Mouse (Mus musculus) thymus, postnatal 14 days (tissue): ENCODE measurements around the gene Slc4a2.
"Not testable (repeated sequence)": the region's sequence is repeated elsewhere in the genome, so short reads cannot be mapped to it uniquely, and the experiment has no call there.

Experiments
- DNase-seq: peaks from one replicate; pipeline ENCODE4 v3.0.0; 2021

Slc4a2 gene

DNA sequence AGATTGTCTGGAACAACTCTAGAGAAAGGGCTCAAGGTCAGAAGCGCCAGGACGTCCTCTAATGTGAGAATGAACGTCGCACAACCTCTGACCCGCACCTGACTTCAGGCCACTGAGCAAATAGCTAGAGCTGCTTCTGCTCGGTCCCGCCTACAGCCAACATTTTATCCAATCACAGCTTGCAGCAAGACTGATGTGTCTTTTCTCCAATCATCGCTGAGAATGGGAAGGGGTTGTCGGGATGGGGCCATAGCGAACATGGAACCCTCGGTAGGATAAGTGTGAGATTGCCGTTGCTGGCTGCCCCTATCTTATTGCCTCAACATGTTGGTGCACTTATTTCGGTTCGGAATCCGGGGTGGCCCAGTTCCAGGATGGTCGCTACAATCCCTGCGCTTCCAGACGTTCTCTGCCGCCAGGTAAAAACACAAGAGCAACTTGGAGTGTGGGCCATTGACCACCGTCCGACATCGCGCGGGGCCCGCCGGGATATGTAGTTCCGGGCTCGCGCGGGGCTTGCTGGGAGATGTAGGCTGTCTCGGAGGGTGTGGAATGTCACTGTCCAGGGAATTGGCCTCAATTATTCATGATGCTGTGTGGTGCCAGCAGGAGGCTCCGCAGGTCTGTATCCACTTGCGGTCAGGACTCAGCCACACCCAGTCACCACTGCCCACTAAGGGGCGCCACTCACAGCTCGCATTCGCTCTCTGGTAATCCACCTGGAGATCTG, 29.3 kb upstream of the Slc4a2 start:
- peak; percentile 92 for DNase-seq

DNA sequence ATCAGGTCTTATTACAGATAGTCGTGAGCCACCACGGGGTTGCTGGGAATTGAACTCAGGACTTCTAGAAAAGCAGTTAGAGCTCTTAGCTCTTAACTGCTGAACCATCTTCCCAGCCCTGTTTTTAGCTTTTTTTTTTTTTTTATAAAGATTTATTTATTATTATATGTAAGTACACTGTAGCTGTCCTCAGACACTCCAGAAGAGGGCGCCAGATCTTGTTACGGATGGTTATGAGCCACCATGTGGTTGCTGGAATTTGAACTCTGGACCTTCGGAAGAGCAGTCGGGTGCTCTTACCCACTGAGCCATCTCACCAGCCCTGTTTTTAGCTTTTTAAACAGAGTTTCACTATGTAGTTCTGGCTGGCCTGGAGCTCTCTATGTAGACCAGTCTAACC, 27.4 kb upstream of the Slc4a2 start:
- DNase-seq, result not testable (repeated sequence)

DNA sequence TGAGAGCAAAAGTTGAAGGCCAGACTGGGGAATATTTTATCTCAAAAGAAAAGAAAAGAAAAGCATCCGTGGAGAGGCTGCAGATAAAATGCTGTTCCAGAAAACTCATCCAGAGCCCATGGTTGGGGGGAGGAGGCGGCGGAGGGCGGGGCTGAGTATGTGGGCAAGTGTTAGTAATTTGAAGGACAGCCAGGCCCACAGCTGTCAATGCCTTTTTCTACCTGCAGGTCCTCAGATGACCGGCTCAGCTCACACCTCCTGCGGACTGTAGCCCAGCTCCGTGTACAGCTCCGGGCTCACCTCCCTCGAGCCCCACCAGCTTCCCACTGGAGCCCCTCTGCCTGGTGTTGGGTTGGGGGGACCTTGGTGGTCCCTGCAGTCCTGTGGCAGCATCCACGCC, 24.0 kb upstream of the Slc4a2 start:
- DNase-seq, result no peak

DNA sequence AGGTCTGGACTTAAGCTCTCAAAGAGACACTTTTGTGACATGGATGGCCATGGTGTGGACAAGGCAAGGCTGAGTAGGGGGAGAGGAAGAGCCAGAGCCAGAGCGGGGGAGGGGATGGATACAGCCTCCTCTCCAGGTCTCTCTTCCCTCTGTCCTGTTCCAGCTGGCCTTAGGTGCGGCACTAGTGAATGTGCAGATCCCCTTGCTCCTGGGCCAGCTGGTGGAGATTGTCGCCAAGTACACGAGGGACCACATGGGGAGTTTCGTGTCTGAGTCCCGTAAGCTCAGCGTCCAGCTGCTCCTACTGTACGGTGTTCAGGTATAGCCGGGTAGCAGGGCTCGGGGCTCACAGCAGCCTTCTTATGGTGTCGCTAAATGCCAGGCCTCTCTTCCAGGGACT, 23.3 kb upstream of the Slc4a2 start:
- DNase-seq, result no peak

DNA sequence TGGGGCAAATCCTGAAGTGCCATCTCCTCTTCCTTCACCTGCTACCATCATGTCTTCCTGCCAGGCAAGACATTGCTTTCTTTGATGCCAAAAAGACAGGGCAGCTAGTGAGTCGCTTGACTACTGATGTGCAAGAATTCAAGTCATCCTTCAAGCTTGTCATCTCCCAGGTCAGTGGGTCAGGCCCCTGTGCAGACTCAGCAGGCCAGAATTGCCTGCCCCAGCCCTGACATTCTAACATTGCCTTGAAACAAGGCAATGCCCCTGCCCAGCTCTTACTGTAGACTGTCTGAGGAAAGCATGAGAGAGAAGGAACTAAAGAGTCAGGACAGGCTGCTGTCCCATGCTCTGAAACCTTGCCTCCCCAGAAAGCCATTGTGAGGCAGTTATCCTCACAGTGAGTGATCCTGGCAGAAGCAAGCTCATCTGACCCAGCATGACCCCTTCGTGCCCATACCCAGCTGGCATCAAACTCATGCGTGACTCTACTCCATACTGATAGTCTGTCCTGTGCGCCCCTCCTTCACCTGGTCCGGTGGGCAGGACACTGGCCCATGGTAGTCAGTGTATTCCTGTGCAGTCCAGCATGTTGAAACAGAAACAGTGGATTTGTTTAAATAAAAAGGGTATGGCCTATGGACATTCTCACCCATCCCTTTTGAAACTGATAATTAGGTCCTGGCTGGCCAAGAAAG, 22.6 kb upstream of the Slc4a2 start:
- DNase-seq, result no peak

DNA sequence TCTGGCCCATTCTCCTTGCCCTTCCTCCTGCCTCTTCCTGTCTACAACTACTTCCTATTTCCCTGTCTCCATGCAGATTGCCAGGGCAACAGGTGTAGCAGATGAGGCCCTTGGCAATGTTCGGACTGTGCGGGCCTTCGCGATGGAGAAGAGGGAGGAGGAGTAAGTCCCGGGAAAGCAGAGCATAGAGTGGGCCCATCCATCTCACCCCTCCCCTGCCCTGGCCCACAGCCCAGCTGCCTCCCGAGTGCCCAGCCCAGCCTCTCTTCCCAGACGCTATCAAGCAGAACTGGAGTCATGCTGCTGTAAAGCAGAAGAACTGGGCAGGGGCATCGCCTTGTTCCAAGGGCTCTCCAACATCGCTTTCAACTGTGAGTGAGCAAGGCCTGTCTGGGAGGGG, 21.7 kb upstream of the Slc4a2 start:
- no peak for DNase-seq

DNA sequence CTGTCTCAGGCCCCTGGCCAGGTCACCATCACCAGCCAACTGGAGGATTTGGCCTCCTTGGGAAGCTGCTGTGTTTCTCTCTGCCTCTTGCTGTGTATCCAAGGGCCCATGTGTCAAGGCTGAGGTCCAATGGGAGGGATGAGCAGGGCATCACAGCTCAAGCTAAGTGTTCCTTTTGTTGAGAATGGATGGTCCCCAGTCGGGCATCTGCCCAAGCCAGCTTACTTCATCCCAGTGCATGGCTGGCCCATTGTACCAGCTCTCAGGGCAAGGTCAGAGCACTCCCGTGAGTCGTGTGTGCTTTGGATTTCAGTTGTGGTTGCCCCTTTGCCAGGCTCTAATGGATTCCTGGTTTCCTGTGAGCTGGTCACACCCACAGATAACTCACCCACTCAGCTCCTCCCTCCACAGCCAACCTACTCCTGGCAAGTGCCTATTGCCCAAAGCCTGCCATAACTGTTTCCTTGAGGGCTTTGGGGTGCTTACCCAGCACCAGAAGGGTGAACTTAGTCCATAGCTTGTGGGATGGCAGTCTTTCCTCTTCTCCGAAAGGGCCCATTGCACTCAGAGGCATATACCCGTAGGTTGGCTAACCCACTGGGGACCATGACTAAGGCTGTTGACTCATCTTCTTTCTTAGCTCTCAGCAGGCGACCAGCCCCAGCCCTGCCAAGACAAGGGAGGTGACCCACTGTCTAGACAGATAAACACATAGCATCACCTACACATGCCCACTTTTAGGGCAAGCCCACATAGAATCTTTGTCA, 18.9 kb upstream of the Slc4a2 start:
- no peak for DNase-seq

DNA sequence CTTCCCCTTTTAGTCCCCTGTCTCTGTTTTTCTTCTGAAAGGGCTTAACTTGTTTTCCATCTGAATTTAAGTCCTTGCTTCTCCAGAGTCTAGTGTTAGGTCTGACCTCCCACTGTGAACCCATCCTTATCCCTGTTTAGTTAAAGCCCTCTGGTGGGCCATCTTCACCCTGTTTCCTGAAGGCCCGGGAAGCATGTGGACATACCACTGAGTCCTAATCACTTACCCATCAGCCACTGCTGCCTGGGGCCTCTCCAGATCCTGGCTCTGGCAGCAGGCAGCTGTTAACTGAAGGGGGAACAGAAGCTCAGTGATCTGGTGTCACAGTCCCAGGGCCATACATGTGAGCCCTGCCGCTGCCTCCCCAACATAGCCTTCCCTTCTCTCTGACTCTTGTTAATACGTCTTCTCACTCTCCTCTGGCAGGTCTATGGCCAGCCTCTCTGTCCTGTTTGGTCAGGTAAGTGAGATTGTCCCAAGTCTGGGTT, 18.2 kb upstream of the Slc4a2 start:
- DNase-seq, result no peak

DNA sequence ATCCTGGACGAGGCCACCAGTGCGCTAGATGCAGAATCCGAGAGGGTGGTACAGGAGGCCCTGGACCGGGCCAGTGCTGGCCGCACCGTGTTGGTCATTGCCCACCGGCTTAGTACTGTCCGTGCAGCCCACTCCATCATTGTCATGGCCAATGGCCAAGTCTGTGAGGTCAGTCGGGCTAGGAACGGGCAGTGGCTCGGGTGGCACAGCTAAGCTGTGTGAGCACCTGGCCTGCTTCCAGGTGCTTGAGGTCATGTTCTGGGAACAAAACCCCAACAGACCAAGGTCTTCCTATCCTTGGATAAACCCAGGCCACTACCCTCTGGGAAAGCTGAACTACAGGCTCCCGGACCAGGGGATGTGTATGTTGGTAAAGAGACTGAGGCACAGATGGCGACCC, 15.0 kb upstream of the Slc4a2 start:
- no peak for DNase-seq

DNA sequence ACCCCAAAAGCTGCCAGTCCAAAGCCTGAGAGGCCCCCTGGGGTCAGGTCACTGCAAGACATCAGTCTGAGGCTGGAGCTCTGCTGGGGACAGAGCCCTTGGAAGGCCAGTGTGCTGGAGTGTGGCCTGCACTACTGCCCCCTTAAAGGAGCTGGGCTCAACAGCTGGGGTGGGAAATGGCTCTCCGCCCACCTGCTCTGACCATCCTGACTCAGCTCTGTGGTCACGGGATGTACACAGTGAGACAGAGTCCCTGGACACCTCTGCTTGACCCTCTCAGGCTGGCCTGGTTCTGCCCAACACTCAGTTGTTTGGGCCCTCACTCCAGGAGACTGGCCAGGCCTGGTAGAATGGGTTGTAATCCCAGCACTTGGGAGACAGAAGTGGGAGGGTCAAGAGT, 14.2 kb upstream of the Slc4a2 start:
- DNase-seq, result no peak

DNA sequence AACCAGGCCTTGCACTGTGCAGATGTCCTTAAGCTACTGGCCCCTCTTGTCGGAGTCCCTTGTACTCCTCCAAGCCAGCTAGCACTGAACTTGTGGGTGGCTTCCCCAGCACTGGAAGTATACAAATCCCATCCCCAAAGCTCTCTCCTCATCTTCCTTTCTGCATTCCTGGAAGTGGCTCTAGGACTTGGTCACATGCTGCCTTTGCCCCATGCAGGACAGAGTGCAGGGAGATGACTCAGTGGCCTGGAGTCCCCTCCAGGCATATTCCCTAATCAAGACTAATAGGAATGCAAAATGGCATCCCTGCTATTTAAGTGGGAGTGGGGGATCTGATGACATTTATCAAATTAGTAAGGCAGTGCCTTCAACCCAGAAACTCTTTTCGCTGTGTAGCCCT, 11.6 kb upstream of the Slc4a2 start:
- no peak for DNase-seq

DNA sequence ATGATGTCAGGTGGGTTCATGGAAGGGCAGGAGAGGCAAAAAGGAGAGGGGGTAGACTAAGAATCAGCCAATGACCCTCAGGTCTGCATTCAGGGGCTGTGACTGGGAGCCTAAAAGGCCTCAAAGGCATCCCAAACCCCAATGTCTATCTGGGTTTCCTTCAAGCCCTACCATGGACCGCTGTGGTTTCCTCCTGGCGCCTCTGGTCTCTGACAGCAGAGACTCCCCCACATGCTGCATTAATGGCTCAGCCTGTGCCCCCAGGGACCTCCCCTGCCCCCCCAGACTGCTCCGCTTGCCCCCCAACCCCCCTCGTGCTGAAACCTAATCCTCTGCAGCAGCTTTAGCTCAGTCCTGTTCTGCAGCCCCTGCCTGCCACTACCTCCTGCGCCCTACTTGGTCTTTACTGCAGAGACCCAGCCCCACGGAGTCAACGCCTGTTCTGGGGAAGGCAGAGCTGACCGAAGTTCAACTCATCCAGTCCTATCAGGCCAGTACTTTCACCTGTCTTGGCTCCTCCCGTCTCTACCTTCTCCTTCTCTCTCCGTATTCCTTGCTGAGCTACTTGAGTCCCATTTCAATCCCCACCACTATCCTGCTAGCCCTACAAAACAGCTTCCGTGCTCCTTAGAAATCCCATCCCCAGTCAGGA, 10.5 kb upstream of the Slc4a2 start, which contains the start of gene Asic3:
Gene Asic3 (plus strand): TSS at position 351 of the 652 bp plus-strand sequence.
- DNase-seq, result no peak

DNA sequence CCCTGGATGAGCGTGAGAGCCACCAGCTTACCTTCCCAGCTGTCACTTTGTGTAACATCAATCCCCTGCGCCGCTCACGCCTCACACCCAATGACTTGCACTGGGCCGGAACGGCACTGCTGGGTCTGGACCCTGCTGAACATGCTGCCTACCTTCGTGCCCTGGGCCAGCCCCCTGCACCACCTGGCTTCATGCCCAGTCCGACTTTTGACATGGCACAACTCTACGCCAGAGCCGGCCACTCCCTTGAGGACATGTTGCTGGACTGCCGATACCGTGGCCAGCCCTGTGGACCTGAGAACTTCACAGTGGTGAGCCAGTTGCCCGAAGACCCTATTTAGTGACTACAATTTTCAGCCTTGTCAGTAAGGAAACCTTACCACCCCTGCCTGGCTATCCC, 9.7 kb upstream of the Slc4a2 start:
- DNase-seq, result no peak

DNA sequence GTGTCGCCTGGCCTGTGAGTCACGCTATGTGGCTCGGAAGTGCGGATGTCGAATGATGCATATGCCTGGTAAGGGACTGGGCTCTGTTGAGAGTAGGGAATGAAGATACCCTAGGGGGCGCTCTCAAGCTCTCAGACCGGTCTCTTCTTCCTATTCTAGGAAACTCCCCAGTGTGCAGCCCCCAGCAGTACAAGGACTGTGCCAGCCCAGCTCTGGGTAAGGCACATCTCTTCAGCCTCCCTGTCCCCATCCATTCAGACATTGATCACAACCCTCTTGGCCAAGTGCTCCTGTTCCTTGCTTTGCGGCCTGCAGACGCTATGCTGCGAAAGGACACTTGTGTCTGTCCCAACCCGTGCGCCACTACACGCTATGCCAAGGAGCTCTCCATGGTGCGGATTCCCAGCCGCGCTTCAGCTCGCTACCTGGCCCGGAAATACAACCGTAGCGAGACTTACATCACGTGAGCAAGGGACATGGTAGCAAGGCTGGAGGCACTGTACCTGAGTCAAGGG, 7.4 kb upstream of the Slc4a2 start:
- peak; percentile 84 for DNase-seq

DNA sequence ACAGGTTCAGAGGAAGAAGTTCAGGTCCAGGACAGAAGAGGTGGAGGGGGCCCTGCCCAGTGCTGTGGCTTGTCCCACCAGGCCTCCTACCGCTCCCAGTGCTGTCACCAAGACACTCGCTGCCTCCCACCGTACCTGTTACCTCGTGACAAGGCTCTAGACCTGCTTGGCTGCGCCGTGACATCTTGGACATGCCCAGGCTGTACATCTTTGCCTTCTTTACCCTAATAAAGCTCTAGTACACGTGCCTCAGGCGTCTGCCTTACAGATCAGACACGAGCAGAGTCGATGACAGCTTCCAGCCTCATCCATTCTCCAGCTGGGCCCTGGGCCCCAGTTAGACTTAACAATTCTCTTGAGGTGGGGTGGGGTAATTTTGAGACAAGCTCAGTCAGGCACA, 6.0 kb upstream of the Slc4a2 start:
- DNase-seq, result no peak

DNA sequence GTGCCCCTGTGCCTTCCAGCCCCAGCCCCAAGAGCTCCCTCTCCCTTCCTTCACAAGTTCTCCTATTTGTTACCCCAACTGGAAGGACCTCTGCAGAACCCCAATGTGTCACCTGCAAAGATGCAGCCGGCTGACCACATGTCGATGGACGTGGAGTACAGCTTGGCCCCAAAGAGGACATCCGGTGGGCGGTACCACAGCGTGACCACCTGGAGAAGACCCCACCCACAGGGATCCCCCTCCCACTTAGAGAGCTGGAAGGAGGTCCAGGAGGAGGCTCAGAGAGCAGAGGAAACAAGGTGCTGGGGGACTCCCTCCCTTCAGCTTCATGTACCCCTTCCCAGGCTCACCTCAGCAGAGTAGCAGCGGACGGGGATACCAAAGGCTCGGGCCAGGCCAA, 3.3 kb upstream of the Slc4a2 start:
- DNase-seq, result no peak

DNA sequence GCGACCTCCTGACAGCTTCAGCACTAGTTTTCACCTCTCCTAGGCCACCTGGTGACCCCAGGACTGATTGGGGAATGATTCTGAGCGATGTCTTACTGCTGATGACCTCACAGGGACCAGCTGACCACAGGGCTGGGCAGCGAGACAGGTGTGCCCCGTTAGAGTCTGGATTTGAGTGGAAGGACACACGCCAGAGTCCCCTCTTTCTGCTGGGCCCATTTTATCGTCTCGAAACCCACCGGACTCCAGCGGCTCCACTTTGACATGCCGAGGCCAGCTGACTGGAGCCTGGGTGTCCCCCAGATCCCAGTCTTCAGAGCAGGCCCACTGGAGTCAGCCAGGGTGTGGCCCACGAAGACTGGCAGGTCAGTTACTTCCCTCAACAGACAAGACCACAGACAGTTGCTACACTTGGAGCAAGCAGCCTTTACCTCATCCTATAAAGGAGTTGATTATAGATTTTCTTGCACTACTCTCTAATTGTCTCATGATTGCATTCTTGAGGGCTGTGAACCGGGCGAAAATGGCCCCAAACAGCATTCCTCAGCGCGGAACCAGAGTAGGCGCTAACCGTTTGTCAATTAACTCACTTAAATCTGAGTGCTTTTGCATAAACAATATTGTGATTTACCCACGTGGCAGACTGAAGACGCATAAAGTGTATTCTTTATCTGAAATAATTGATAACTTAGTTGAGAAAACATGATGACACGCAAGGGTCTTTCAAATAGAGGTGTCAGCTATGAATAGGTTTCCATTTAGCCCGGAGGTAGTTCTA, 556 bp downstream of the Slc4a2 start:
- no peak for DNase-seq

DNA sequence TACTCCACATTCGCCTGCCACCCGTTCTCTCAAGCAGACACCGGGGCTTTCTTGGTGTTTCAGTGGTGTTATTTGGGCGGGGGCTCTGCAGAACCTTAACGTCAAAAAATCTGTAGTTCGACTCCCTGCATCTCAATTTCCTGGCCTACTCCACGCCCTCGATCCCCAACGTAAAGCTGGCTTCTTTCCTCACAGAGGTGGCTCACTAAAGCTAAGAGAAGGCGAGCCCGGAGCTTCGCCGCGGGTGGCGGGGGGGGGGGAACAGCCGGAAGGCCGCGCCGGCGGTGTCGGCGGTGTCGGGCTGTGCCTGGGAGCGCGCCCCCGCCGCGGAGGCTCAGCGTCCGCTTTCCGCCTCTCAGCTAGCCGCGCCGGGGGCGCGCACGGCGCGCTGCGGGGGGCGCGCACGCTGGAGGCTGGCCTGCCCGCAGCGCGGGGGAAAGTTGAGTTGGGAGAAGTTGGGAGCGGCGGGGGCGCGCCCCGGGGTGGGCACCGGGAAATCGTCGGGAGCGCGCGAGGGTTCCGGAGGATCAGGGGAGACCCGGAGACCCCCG, 1.3 kb downstream of the Slc4a2 start:
- peak; percentile 91 for DNase-seq

DNA sequence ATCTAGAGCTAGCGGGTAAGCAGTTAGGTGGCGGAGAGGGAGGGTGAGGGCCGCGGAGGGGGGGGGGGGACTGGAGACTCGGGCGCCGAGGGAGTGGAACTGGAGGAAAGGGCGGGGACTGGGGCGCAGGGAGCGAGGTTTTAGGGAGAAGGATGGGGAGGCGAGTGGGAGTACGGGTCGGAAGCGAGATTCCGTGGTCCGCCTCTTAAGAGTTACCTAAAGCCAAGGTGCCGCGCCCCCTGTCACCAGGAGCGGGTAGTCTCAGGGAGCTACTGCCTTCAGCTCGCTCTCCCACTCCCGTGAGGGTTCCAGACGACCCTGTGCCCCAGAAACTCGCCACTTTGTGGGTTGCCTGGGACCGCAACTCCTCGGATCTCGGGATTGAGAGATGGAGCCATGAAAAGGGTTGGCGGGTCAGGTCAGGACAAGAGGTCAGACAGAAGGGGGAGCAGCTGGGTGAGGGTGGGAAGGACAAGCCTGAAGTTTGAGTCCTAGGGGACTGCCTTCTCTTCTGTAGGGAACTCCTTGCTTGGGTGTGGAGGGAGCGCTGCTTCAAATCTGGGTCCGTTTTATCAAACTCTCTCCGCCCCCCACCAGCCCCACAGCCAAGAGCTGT, 1.9 kb downstream of the Slc4a2 start:
- DNase-seq, result peak; percentile 83

DNA sequence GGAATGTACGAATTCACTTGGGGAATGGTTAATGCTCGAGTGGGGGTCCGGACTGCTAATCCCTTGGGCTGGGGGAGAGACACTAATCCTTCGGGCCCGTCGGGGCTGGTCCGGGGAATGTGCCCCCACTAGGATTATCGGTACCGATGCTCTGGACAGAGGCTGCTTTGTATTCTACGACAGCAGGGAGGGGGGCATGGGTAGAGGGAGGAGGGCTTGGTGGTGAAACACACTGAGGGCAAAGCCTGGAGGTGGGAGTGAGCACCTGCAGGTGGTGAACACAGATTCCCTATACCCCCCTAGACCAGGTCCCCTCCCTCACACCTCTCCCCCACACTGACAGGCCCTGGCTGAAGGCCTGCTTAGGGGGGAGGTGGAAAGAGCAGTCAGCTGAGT, 2.4 kb downstream of the Slc4a2 start:
- DNase-seq, result peak; percentile 51

DNA sequence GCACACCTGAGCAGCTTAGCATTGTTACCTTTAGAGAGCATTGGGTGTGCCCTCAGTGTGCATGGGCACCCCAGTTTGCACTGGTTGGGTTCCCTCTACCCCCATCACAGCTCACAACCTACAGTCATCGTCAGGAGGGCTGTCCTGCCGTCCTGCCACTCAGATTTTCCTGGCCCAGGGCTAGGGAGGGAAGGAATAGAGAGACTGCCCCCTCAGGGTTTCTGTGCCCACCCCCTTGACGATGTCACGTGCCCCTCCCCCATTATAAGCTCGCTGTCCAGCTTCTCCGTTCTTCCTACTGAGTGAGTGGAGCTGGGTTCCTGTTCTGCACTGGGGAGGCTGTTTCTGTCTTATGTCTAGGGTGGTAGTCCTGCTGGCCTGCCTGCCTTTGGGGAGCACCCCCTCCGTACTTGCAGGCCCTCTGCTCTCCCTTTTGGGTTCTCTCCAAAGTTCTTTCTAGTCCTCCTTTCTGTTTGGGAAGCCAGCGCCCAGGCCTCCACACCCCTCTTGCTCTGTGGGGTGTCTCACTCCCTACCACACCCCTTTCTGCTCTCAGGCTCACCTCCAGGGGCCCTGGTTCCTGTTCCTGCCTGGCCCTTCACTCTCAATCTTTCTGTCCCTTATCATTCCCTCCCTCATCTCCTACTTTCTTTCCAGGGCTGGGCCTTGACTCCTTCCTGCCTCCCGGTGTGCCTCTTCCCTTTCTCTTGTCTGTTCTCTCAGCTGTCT, 3.1 kb downstream of the Slc4a2 start:
- no peak for DNase-seq
